Mouse (Mus musculus) testis, adult 2 months (tissue): Measurements from ENCODE around the gene Panx1.

Experiments used
- CTCF ChIP-seq: fragments of 200-500 bp; IDR thresholded peaks from 2 replicates; pipeline ENCODE4 v1.5.1; 2012; ENCODE audit warnings: low read depth, mild to moderate bottlenecking, inconsistent platforms, low read length, moderate library complexity; ENCODE audit not compliant: control insufficient read depth, insufficient read depth, insufficient replicate concordance
- POLR2A ChIP-seq: fragments of 200-500 bp; IDR thresholded peaks from 2 replicates; pipeline ENCODE4 v1.6.1; 2012; ENCODE audit warnings: low read depth, mild to moderate bottlenecking, inconsistent platforms, low read length, moderate library complexity; ENCODE audit not compliant: control insufficient read depth

DNA sequence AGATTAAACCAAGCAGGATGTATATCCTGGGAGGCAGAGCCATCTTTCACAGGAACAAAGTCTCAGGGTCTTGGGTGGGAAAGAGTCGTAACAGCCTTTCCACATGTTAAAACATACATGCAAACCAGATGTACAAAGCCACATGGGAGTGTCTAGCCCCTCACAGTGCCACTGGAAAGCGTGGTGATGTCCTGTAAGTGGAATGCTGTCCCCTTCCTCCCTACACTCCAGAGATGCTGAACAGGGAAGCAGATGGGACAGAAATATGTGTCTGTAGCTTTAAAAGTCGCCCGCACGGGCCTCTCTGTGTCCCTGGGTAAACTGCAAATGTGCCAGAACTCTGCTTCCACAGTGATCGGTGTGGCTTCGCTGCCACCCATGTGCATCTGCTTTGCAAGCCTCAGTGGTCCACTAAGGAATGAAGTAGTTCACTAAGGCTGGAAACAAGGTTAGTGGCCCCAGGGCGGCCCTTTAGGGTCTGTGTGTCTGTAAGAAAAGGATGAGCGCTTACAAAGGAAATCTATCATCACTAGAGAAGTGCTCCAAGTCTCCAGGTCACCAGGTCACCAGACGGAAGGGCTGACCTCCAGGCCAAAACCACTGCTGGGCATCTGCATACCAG is 41.5 kb downstream of the Panx1 start:
- TF ChIP-seq CTCF (no peak), POLR2A (no peak)
